Mouse (Mus musculus): ENCODE measurements around the gene Hnrnpl. TPM values are rescaled to one million over a fixed set of nuclear protein-coding genes. Genes with fewer than 3 reads are reported as not detected.

Gene Hnrnpl
- polyA plus RNA-seq, 1 experiment from 2014 or later, result 266 TPM

GRCm38 (mm10) chr7:28824941-28825685 lies 16.8 kb downstream of the Hnrnpl start, which contains the start of gene Ech1:
Ech1 (plus strand) TSS chr7:28825217.
- Histone ChIP-seq H3K4me1 (ENCODE audit: control insufficient read depth, insufficient read depth, low read length) (0 out of 2 replicates have a peak, but pooled peaks cover 9% of the 10 kb centered on the region), H3K36me3 (ENCODE audit: control insufficient read depth, insufficient read depth, low read length) (peaks cover 31% of the 10 kb centered on the region), H3K27me3 (ENCODE audit: control insufficient read depth, insufficient read depth, low read length) (no peaks in the 10 kb centered on the region), H3K27ac (ENCODE audit: low read length) (peak within 1 kb of the TSS; percentile 85), H3K4me3 (ENCODE audit: low read depth, low read length) (peak within 1 kb of the TSS; percentile 45), H3K4me2 (replicated peaks; ENCODE audit: low read depth, low read length) (peak within 1 kb of the TSS; percentile 49), H3K9ac (replicated peaks; ENCODE audit: low read depth, low read length) (peak within 1 kb of the TSS; percentile 41), H3K9me3 (ENCODE audit: control insufficient read depth, low read depth, low read length) (no peaks in the 10 kb centered on the region)
- peak; percentile 79 for ATAC-seq (ENCODE audit: insufficient number of reproducible peaks, insufficient read depth, low FRiP score, low read depth)
- WGBS, result 3% methylated on average over 33 of the region's 33 CpGs

GRCm38 (mm10) chr7:28825686-28826401 lies 17.5 kb downstream of the Hnrnpl start:
- Histone ChIP-seq H3K27ac (ENCODE audit: low read length) (peak overlapping the region; percentile 85), H3K4me1 (ENCODE audit: control insufficient read depth, insufficient read depth, low read length) (0 out of 2 replicates have a peak, but pooled peaks cover 9% of the 10 kb centered on the region), H3K4me3 (ENCODE audit: low read depth, low read length) (peak overlapping the region; percentile 45), H3K27me3 (ENCODE audit: control insufficient read depth, insufficient read depth, low read length) (no peaks in the 10 kb centered on the region), H3K9me3 (ENCODE audit: control insufficient read depth, low read depth, low read length) (no peaks in the 10 kb centered on the region), H3K9ac (replicated peaks; ENCODE audit: low read depth, low read length) (peak overlapping the region; percentile 41), H3K4me2 (replicated peaks; ENCODE audit: low read depth, low read length) (peak overlapping the region; percentile 49), H3K36me3 (ENCODE audit: control insufficient read depth, insufficient read depth, low read length) (peaks cover 30% of the 10 kb centered on the region)
- ATAC-seq (ENCODE audit: insufficient number of reproducible peaks, insufficient read depth, low FRiP score, low read depth), result no peak
- WGBS, result 55% methylated on average over 11 of the region's 11 CpGs

- H3K4me1 ChIP-seq (ENCODE audit: control insufficient read depth, insufficient read depth, low read length), result 0 out of 2 replicates have a peak, but pooled peaks cover 9% of the 10 kb centered on the region
- H3K4me2 ChIP-seq (replicated peaks; ENCODE audit: low read depth, low read length), result peak overlapping the region; percentile 49; the same call in 1 of the 2 replicates
- no peaks in the 10 kb centered on the region for H3K27me3 ChIP-seq (ENCODE audit: control insufficient read depth, insufficient read depth, low read length)
- ATAC-seq (ENCODE audit: insufficient number of reproducible peaks, insufficient read depth, low FRiP score, low read depth), result no peak
- WGBS, result 98% methylated on average over 7 of the region's 7 CpGs
- H3K36me3 ChIP-seq (ENCODE audit: control insufficient read depth, insufficient read depth, low read length), result peaks cover 29% of the 10 kb centered on the region
- no peaks in the 10 kb centered on the region for H3K9me3 ChIP-seq (ENCODE audit: control insufficient read depth, low read depth, low read length)
- no peak overlapping the region for H3K9ac ChIP-seq (replicated peaks; ENCODE audit: low read depth, low read length)
- H3K4me3 ChIP-seq (ENCODE audit: low read depth, low read length), result no peak overlapping the region
- H3K27ac ChIP-seq (ENCODE audit: low read length), result peak overlapping the region; percentile 85; the same call in 1 of the 2 replicates
Observed at GRCm38 (mm10) chr7:28826402-28826772, 18.0 kb downstream of the Hnrnpl start.

- no peak overlapping the region for H3K27ac ChIP-seq (ENCODE audit: low read length)
- WGBS, result 50% methylated on average over 3 of the region's 3 CpGs
Observed at GRCm38 (mm10) chr7:28827338-28827737, 19.0 kb downstream of the Hnrnpl start.

GRCm38 (mm10) chr7:28829821-28830220 lies 21.5 kb downstream of the Hnrnpl start:
- ATAC-seq (ENCODE audit: insufficient number of reproducible peaks, insufficient read depth, low FRiP score, low read depth), result no peak
- H3K36me3 ChIP-seq (ENCODE audit: control insufficient read depth, insufficient read depth, low read length), result peaks cover 16% of the 10 kb centered on the region
- H3K4me3 ChIP-seq (ENCODE audit: low read depth, low read length), result no peak overlapping the region
- H3K4me2 ChIP-seq (replicated peaks; ENCODE audit: low read depth, low read length), result no peak overlapping the region
- no peaks in the 10 kb centered on the region for H3K27me3 ChIP-seq (ENCODE audit: control insufficient read depth, insufficient read depth, low read length)
- no peak overlapping the region for H3K27ac ChIP-seq (ENCODE audit: low read length)
- 91% methylated on average over 8 of the region's 8 CpGs for WGBS
- H3K4me1 ChIP-seq (ENCODE audit: control insufficient read depth, insufficient read depth, low read length), result 0 out of 2 replicates have a peak, but pooled peaks cover 6% of the 10 kb centered on the region
- H3K9me3 ChIP-seq (ENCODE audit: control insufficient read depth, low read depth, low read length), result no peaks in the 10 kb centered on the region
- H3K9ac ChIP-seq (replicated peaks; ENCODE audit: low read depth, low read length), result no peak overlapping the region

More at GRCm38 (mm10) chr7:28827338-28827737, 19.0 kb downstream of the Hnrnpl start:
- H3K4me1 ChIP-seq (ENCODE audit: control insufficient read depth, insufficient read depth, low read length), result 0 out of 2 replicates have a peak, but pooled peaks cover 9% of the 10 kb centered on the region
- peaks cover 20% of the 10 kb centered on the region for H3K36me3 ChIP-seq (ENCODE audit: control insufficient read depth, insufficient read depth, low read length)
- no peak overlapping the region for H3K4me3 ChIP-seq (ENCODE audit: low read depth, low read length)
- no peaks in the 10 kb centered on the region for H3K27me3 ChIP-seq (ENCODE audit: control insufficient read depth, insufficient read depth, low read length)
- H3K9ac ChIP-seq (replicated peaks; ENCODE audit: low read depth, low read length), result no peak overlapping the region
- H3K4me2 ChIP-seq (replicated peaks; ENCODE audit: low read depth, low read length), result no peak overlapping the region
- no peak for ATAC-seq (ENCODE audit: insufficient number of reproducible peaks, insufficient read depth, low FRiP score, low read depth)
- no peaks in the 10 kb centered on the region for H3K9me3 ChIP-seq (ENCODE audit: control insufficient read depth, low read depth, low read length)

GRCm38 (mm10) chr7:28830981-28831380 lies 22.6 kb downstream of the Hnrnpl start:
- ATAC-seq (ENCODE audit: insufficient number of reproducible peaks, insufficient read depth, low FRiP score, low read depth), result no peak
- 83% methylated on average over 5 of the region's 5 CpGs for WGBS
- Histone ChIP-seq H3K27me3 (ENCODE audit: control insufficient read depth, insufficient read depth, low read length) (no peaks in the 10 kb centered on the region), H3K9ac (replicated peaks; ENCODE audit: low read depth, low read length) (no peak overlapping the region), H3K4me3 (ENCODE audit: low read depth, low read length) (no peak overlapping the region), H3K36me3 (ENCODE audit: control insufficient read depth, insufficient read depth, low read length) (peaks cover 16% of the 10 kb centered on the region), H3K4me1 (ENCODE audit: control insufficient read depth, insufficient read depth, low read length) (0 out of 2 replicates have a peak, but pooled peaks cover 4% of the 10 kb centered on the region), H3K9me3 (ENCODE audit: control insufficient read depth, low read depth, low read length) (no peaks in the 10 kb centered on the region), H3K4me2 (replicated peaks; ENCODE audit: low read depth, low read length) (no peak overlapping the region), H3K27ac (ENCODE audit: low read length) (no peak overlapping the region)

- Histone ChIP-seq H3K36me3 (ENCODE audit: control insufficient read depth, insufficient read depth, low read length) (peaks cover 16% of the 10 kb centered on the region), H3K4me2 (replicated peaks; ENCODE audit: low read depth, low read length) (no peak overlapping the region), H3K9me3 (ENCODE audit: control insufficient read depth, low read depth, low read length) (no peaks in the 10 kb centered on the region), H3K9ac (replicated peaks; ENCODE audit: low read depth, low read length) (no peak overlapping the region), H3K27ac (ENCODE audit: low read length) (no peak overlapping the region), H3K4me3 (ENCODE audit: low read depth, low read length) (no peak overlapping the region), H3K4me1 (ENCODE audit: control insufficient read depth, insufficient read depth, low read length) (no peaks in the 10 kb centered on the region), H3K27me3 (ENCODE audit: control insufficient read depth, insufficient read depth, low read length) (no peaks in the 10 kb centered on the region)
- ATAC-seq (ENCODE audit: insufficient number of reproducible peaks, insufficient read depth, low FRiP score, low read depth), result no peak
- 90% methylated on average over 17 of the region's 17 CpGs for WGBS
Observed at GRCm38 (mm10) chr7:28831411-28832125, 23.2 kb downstream of the Hnrnpl start.

- no peak overlapping the region for H3K9ac ChIP-seq (replicated peaks; ENCODE audit: low read depth, low read length)
- H3K27ac ChIP-seq (ENCODE audit: low read length), result peak overlapping the region; percentile 39; the same call in 1 of the 2 replicates
- no peaks in the 10 kb centered on the region for H3K9me3 ChIP-seq (ENCODE audit: control insufficient read depth, low read depth, low read length)
- H3K4me3 ChIP-seq (ENCODE audit: low read depth, low read length), result no peak overlapping the region
- no peaks in the 10 kb centered on the region for H3K4me1 ChIP-seq (ENCODE audit: control insufficient read depth, insufficient read depth, low read length)
- no peaks in the 10 kb centered on the region for H3K27me3 ChIP-seq (ENCODE audit: control insufficient read depth, insufficient read depth, low read length)
- H3K36me3 ChIP-seq (ENCODE audit: control insufficient read depth, insufficient read depth, low read length), result peaks cover 16% of the 10 kb centered on the region
- H3K4me2 ChIP-seq (replicated peaks; ENCODE audit: low read depth, low read length), result no peak overlapping the region
- 61% methylated on average over 6 of the region's 6 CpGs for WGBS
- ATAC-seq (ENCODE audit: insufficient number of reproducible peaks, insufficient read depth, low FRiP score, low read depth), result no peak
Observed at GRCm38 (mm10) chr7:28832137-28832536, 23.8 kb downstream of the Hnrnpl start.

All from stomach, embryonic 14.5 days (tissue).